Mouse (Mus musculus) left cerebral cortex, adult 8-10 months (tissue): Measurements from ENCODE around the gene Srd5a3. TPM values are rescaled to one million over a fixed set of nuclear protein-coding genes. Genes with fewer than 3 reads are reported as not detected.

Experiments
- DNase-seq, 2 experiments: peaks; one replicate each; pipeline ENCODE4 v3.0.0; 2022; ENCODE audit warnings: low spot score in 2 of 2
- total RNA-seq, 4 experiments: library from RNA; stranded (reverse); gene quantifications; 2 replicates each; pipeline ENCODE4 v1.2.4; 2022

Srd5a3 gene
- total RNA-seq, 4 experiments from 2014 or later: 20.0 to 24.5 (median 20.5) TPM

DNA sequence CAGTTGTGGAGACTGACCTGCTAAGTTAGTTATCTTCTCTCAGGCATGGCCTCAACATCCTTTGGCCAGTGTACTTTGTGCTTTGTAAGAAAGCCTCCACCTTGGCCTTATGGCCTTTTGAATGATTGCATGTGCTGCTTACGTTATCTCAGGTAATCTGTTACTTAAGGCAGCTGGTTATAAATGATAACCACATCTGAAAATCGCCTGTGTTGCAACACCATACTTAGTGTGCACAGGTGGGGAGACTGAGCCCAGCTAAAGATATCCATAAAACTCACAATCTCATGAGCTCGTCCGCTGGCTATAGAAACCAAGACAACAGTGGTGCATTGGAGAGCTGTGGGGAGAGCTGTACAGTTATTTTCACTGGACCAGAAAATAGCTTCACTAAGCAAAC, 50.5 kb downstream of the Srd5a3 start:
- no peak for DNase-seq

DNA sequence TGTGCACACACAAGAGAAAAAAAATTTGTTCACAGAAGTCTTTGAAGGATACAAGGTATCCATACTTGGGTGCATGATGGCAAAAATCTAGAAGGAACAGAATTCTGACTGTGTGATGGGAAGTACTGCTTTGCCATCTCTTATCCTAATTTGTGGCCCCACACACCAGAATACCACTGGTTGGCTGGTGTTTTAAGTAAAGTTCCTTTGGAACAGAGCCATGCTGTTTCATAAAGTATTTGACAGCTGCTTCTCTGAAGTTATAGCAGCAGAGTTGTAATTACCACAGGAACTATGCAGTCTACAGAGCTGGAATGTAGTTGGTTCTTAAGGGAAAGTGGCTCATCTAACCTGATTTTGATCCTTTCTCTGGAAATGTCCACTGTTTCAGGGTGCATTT, 53.0 kb downstream of the Srd5a3 start:
- no peak for DNase-seq

DNA sequence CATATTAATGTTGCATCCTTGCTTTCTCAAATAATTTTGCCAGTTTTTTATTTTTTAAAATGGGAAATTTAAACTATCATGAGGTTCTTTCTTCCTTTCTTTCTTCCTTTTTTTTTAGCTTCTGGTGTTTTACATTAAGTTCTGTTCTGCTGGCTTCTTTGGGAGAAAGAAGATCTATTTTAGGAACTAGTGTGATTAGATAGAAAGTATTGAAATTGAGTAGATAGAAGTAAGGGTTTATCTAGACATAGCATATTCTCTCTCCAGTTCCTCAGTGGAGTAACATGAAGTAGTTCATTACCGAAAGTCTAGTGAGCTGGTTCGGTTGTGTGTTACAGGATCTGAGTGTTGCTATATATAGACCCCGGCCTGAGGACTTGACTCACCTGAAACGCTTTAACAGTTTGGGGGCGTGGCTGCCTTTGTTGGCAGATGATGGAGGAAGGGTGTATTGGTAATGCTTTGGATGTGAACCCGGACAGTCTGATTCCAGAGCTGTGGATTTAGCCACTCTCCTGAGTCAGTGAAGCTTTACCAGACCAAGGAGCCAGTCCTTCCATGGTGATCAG, 54.4 kb downstream of the Srd5a3 start:
- no peak for DNase-seq

DNA sequence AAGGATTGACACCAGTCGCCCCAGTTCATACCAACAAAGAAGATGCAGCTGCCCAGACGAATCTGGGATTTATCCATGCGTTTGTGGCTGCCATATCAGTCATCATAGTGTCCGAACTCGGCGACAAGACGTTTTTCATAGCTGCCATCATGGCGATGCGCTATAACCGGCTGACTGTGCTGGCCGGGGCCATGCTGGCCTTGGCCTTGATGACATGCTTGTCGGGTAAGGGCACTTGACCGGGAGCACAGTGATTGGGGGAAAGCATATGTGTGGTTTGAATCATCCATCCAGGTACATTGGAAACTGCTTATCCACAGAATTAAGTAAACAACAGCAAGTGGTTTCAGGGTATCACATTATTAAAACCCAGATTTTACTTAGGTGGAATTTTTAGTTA, 59.3 kb downstream of the Srd5a3 start:
- no peak for DNase-seq

DNA sequence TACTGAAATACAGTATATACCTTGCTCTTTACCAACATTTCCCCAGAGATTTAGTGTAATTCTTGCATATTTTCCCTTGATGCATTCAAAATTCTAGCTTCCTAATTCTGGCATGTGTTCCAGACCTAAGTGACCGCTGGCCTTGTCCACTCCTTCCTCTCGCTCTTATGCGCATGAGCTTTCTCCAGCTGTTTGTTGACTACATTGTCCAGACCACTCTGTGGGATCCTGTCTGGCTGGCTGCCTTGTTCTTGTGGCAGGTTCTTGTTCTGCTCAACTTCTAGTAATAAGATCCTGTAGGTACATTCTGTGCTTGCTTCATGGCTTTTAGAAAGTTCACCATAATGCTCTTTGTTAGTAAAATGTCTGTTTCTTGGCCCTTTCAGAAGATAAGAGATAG, 63.1 kb downstream of the Srd5a3 start:
- no peak for DNase-seq

Other genes starting within 250 kb of the Srd5a3 start
- gene Kdr, start 161.8 kb upstream of the Srd5a3 start, total RNA-seq: 1 to 10 TPM; 5.3 to 6.4 (median 5.9) TPM
- gene Tmem165, start 43.6 kb downstream of the Srd5a3 start, total RNA-seq: 10 to 100 TPM; 28.6 to 34.4 (median 33.1) TPM
- 10 to 100 TPM; 45.0 to 51.4 (median 46.7) TPM for gene Clock, start 164.5 kb downstream of the Srd5a3 start, total RNA-seq
- gene Pdcl2, start 190.9 kb downstream of the Srd5a3 start, total RNA-seq: not detected
- not detected for gene Nmu, start 223.5 kb downstream of the Srd5a3 start, total RNA-seq